Comparison of ENCODE assay signal across 16 mouse cellular contexts in the genomic region with DNA sequence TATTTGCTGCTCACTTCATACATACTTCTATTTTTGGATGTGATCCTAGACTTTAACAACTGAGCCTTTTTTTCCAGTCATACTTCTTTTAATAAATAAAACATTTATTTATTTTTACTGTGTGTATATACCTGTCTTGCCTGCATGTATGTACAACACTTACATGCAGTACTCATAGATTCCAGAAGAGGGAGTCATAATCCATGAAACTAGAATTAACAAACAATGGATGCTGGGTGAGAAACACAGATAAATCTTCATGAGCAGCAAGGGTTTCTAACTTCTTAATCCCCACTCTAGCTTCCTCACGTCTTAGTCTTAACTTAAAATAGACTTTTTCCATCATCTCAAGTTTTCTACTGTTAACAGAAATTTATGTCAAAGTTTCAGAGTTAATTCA.
DNase-seq lines count a peak whose midpoint lies in the region; ATAC-seq and TF ChIP-seq lines count a peak whose summit lies in the region.
"Had no signal": no experiment of that assay in that cellular context is flagged by ENCODE, and none has a peak within 500 bp of the region (broad histone marks: within the 10 kb centered on the region; RNA-seq: fewer than 3 reads in every experiment).

No protein-coding gene starts in this region.

- no peak for TF ChIP-seq POLR2A in brain, embryonic 14.5 days (IDR thresholded peaks at IDR 0.05; ENCODE audit: borderline replicate concordance, extremely low read depth, insufficient read depth, insufficient read length, poor library complexity, severe bottlenecking)
- no peak for TF ChIP-seq POLR2A in thymus, adult 2 months (IDR thresholded peaks at IDR 0.05; ENCODE audit: control insufficient read depth, extremely low read depth, insufficient read depth, low read length, poor library complexity)

- no peaks in the 10 kb centered on the region for H3K4me1 ChIP-seq in embryonic facial prominence, embryonic 11.5 days (ENCODE audit: control insufficient read depth, insufficient read depth, low read length)
- no peaks in the 10 kb centered on the region for H3K4me1 ChIP-seq in embryonic facial prominence, embryonic 10.5 days
- H3K4me1 ChIP-seq in kidney, embryonic 16.5 days (ENCODE audit: insufficient read depth, low read length) = no peaks in the 10 kb centered on the region
- H3K4me1 ChIP-seq in thymus, adult 2 months (replicated peaks; ENCODE audit: control insufficient read depth, insufficient read depth, low read length) = no peaks in the 10 kb centered on the region
- H3K4me1 ChIP-seq: heart, embryonic 13.5 days; hindbrain, embryonic 12.5 days; limb, embryonic 10.5 days; neural tube, embryonic 15.5 days had no signal

- H3K4me3 ChIP-seq in embryonic facial prominence, embryonic 11.5 days (ENCODE audit: low read depth, low read length) = no peak overlapping the region
- no peak overlapping the region for H3K4me3 ChIP-seq in embryonic facial prominence, embryonic 10.5 days
- H3K4me3 ChIP-seq in kidney, embryonic 16.5 days (ENCODE audit: low read length) = no peak overlapping the region
- no peak overlapping the region for H3K4me3 ChIP-seq in thymus, adult 2 months (ENCODE audit: control insufficient read depth, insufficient read depth, low read length)
- H3K4me3 ChIP-seq: heart, embryonic 13.5 days; hindbrain, embryonic 12.5 days; limb, embryonic 10.5 days; neural tube, embryonic 15.5 days had no signal

- 64% methylated on average over 1 of the region's 1 CpGs for WGBS in embryonic facial prominence, embryonic 11.5 days
- WGBS in embryonic facial prominence, embryonic 10.5 days = 71% methylated on average over 1 of the region's 1 CpGs
- 74% methylated on average over 1 of the region's 1 CpGs for WGBS in kidney, embryonic 16.5 days
- WGBS in thymus, adult 2 months = 64% methylated on average over 1 of the region's 1 CpGs

- TF ChIP-seq CTCF in brain, embryonic 14.5 days (IDR thresholded peaks at IDR 0.05; ENCODE audit: borderline replicate concordance, extremely low read depth, insufficient read depth, insufficient read length) = no peak
- TF ChIP-seq CTCF in thymus, adult 2 months (IDR thresholded peaks at IDR 0.05; ENCODE audit: borderline replicate concordance, control insufficient read depth, extremely low read depth, insufficient read depth, low read length, poor library complexity) = no peak

- H3K27me3 ChIP-seq in embryonic facial prominence, embryonic 11.5 days (ENCODE audit: control insufficient read depth, insufficient read depth, low read length) = no peaks in the 10 kb centered on the region
- no peaks in the 10 kb centered on the region for H3K27me3 ChIP-seq in embryonic facial prominence, embryonic 10.5 days (replicated peaks; ENCODE audit: low read depth, poor library complexity, severe bottlenecking)
- H3K27me3 ChIP-seq in kidney, embryonic 16.5 days (ENCODE audit: insufficient read depth, low read length) = no peaks in the 10 kb centered on the region
- H3K27me3 ChIP-seq in thymus, adult 2 months (ENCODE audit: control insufficient read depth, insufficient read depth, low read length) = no peaks in the 10 kb centered on the region
- H3K27me3 ChIP-seq: heart, embryonic 13.5 days; hindbrain, embryonic 12.5 days; neural tube, embryonic 15.5 days had no signal

- H3K4me2 ChIP-seq in embryonic facial prominence, embryonic 11.5 days (ENCODE audit: low read depth, low read length) = no peak overlapping the region
- H3K4me2 ChIP-seq in kidney, embryonic 16.5 days (replicated peaks; ENCODE audit: low read depth, low read length) = no peak overlapping the region
- H3K4me2 ChIP-seq: heart, embryonic 13.5 days; hindbrain, embryonic 12.5 days; neural tube, embryonic 15.5 days had no signal

- no peak overlapping the region for H3K27ac ChIP-seq in embryonic facial prominence, embryonic 11.5 days (replicated peaks; ENCODE audit: low read depth, low read length)
- H3K27ac ChIP-seq in embryonic facial prominence, embryonic 10.5 days (replicated peaks) = no peak overlapping the region
- H3K27ac ChIP-seq in kidney, embryonic 16.5 days (ENCODE audit: low read length) = no peak overlapping the region
- H3K27ac ChIP-seq in thymus, adult 2 months (ENCODE audit: control insufficient read depth, insufficient read depth, low read length) = no peak overlapping the region
- H3K27ac ChIP-seq: heart, embryonic 13.5 days; hindbrain, embryonic 12.5 days; limb, embryonic 10.5 days; liver, embryonic 14.5 days; neural tube, embryonic 15.5 days had no signal

- no peak for ATAC-seq in embryonic facial prominence, embryonic 11.5 days (replicated peaks; ENCODE audit: insufficient number of reproducible peaks, low FRiP score, low TSS enrichment, low read depth)
- ATAC-seq in kidney, embryonic 16.5 days (ENCODE audit: low FRiP score, low TSS enrichment) = no peak

- no peaks in the 10 kb centered on the region for H3K36me3 ChIP-seq in embryonic facial prominence, embryonic 11.5 days (replicated peaks; ENCODE audit: control insufficient read depth, insufficient read depth, low read depth, low read length)
- no peaks in the 10 kb centered on the region for H3K36me3 ChIP-seq in embryonic facial prominence, embryonic 10.5 days (replicated peaks)
- no peaks in the 10 kb centered on the region for H3K36me3 ChIP-seq in kidney, embryonic 16.5 days (ENCODE audit: insufficient read depth, low read length)
- H3K36me3 ChIP-seq in thymus, adult 2 months (ENCODE audit: control insufficient read depth, insufficient read depth, low read length) = no peaks in the 10 kb centered on the region
- H3K36me3 ChIP-seq: heart, embryonic 13.5 days; hindbrain, embryonic 12.5 days; limb, embryonic 10.5 days; neural tube, embryonic 15.5 days had no signal

- peak; percentile 37 for DNase-seq in embryonic facial prominence, embryonic 11.5 days (ENCODE audit: low spot score)
- DNase-seq in embryonic facial prominence, embryonic 10.5 days (ENCODE audit: low spot score) = no peak
- DNase-seq in kidney, adult 9 months = peak; percentile 12
- peak; percentile 26 for DNase-seq in A20 (ENCODE audit: low read depth, low spot score)
- DNase-seq in brain, embryonic 14.5 days (ENCODE audit: low read depth) = peak; percentile 43
- DNase-seq in thymus, adult 2 months = no peak
- DNase-seq in B cell, adult 2 months = no peak
- DNase-seq: adrenal gland, adult 2 months; cerebellum, adult 9-11 months; gastrocnemius, postnatal 14 days had no signal

- no peaks in the 10 kb centered on the region for H3K9me3 ChIP-seq in embryonic facial prominence, embryonic 11.5 days (replicated peaks; ENCODE audit: control insufficient read depth, low read length)
- no peaks in the 10 kb centered on the region for H3K9me3 ChIP-seq in embryonic facial prominence, embryonic 10.5 days
- no peaks in the 10 kb centered on the region for H3K9me3 ChIP-seq in kidney, embryonic 16.5 days (ENCODE audit: low read length)
- H3K9me3 ChIP-seq: heart, embryonic 13.5 days; hindbrain, embryonic 12.5 days; limb, embryonic 10.5 days; neural tube, embryonic 15.5 days had no signal

- H3K9ac ChIP-seq in embryonic facial prominence, embryonic 11.5 days (replicated peaks; ENCODE audit: low read length) = no peak overlapping the region
- no peak overlapping the region for H3K9ac ChIP-seq in kidney, embryonic 16.5 days (replicated peaks; ENCODE audit: low read length)
- H3K9ac ChIP-seq: heart, embryonic 13.5 days; hindbrain, embryonic 12.5 days; liver, embryonic 14.5 days; neural tube, embryonic 15.5 days had no signal

Comparison
In these comparisons a context has a peak if more than half of its experiments do, and no peak if none do; other contexts are left out.
1. DNase-seq: peak in embryonic facial prominence, embryonic 11.5 days (single experiment), kidney, adult 9 months (single experiment), A20 (single experiment) and brain, embryonic 14.5 days (single experiment); none in embryonic facial prominence, embryonic 10.5 days (single experiment), thymus, adult 2 months (single experiment) and B cell, adult 2 months (0 of 2).